Mouse (Mus musculus): ENCODE data around the gene Bpifa2.

DNA sequence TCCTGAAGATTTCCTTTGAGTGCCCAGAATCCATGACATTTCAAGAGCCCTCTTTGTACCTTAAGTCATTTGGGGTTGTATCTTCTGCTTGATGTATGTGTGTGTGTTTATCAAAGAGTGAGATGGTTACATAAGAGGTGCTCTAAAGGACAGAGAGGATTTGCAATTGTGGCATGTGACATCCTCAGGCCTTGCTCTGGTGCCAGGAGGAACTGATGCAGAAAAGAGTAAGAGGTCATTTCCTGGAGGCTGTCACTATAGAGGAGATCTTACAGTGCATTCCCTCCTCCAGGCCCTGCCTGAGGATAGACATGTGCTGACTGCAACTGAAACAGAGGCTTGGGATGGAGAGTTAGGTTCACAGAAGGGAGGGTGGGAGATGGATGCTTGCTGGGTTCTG is 7.0 kb upstream of the Bpifa2 start:
- TF ChIP-seq CTCF (IDR thresholded peaks at IDR 0.05; ENCODE audit: borderline replicate concordance, insufficient read depth, low read length), result no peak
- TF ChIP-seq POLR2A (IDR thresholded peaks at IDR 0.05; ENCODE audit: low read depth, low read length), result no peak
